Mouse (Mus musculus) embryonic facial prominence, embryonic 13.5 days (tissue): Measurements from ENCODE around the gene Sept10. TPM values are rescaled to one million over a fixed set of nuclear protein-coding genes. Genes with fewer than 3 reads are reported as not detected.

ENCODE experiments used
- ATAC-seq: fragments of 200-750 bp; cut with Nextera tagmentation; 2 replicates; pipeline ENCODE4 v1.8.0; 2017; ENCODE audit warnings: low read depth; ENCODE audit not compliant: insufficient number of reproducible peaks, insufficient read depth, low FRiP score, low TSS enrichment
- H3K27ac ChIP-seq: fragments of 300-500 bp; sonication (generic); 2 replicates; pipeline ENCODE4 v1.5.1; 2015; ENCODE audit warnings: moderate library complexity, mild to moderate bottlenecking, inconsistent platforms
- H3K27me3 ChIP-seq: fragments of 300-500 bp; sonication (generic); 2 replicates; pipeline ENCODE4 v1.6.1; 2015; ENCODE audit warnings: mild to moderate bottlenecking, inconsistent platforms
- H3K36me3 ChIP-seq: fragments of 300-500 bp; sonication (generic); 2 replicates; pipeline ENCODE4 v1.6.1; 2015; ENCODE audit warnings: mild to moderate bottlenecking, inconsistent platforms
- H3K4me1 ChIP-seq: fragments of 300-500 bp; sonication (generic); 2 replicates; pipeline ENCODE4 v1.6.1; 2015; ENCODE audit warnings: inconsistent platforms
- H3K4me2 ChIP-seq: fragments of 300-500 bp; sonication (generic); 2 replicates; pipeline ENCODE4 v1.6.1; 2015; ENCODE audit warnings: moderate library complexity, mild to moderate bottlenecking, inconsistent platforms
- H3K4me3 ChIP-seq: fragments of 300-500 bp; sonication (generic); 2 replicates; pipeline ENCODE4 v1.5.1; 2015; ENCODE audit warnings: mild to moderate bottlenecking, inconsistent platforms
- H3K9ac ChIP-seq: fragments of 300-500 bp; sonication (generic); 2 replicates; pipeline ENCODE4 v1.6.1; 2015; ENCODE audit warnings: mild to moderate bottlenecking, inconsistent platforms
- H3K9me3 ChIP-seq: fragments of 300-500 bp; sonication (generic); 2 replicates; pipeline ENCODE4 v1.6.1; 2016; ENCODE audit warnings: inconsistent platforms
- WGBS: fragments of 180-500 bp; shearing (Covaris S2); methylation state at CpG from one replicate; pipeline ENCODE4 v1.1.7; 2015; ENCODE audit warnings: mixed read lengths; 5-methylcytosine and 5-hydroxymethylcytosine counted together
- polyA plus RNA-seq: library from polyadenylated mRNA; unstranded; fragments of >200 nt; fragmentation: Nextera tagmentation; extraction: Ambion mirVana; gene quantifications from 2 replicates; pipeline ENCODE4 v1.2.1, GENCODE M21; 2015

The Sept10 gene
- polyA plus RNA-seq, 1 experiment from 2014 or later = 42.7 TPM

DNA sequence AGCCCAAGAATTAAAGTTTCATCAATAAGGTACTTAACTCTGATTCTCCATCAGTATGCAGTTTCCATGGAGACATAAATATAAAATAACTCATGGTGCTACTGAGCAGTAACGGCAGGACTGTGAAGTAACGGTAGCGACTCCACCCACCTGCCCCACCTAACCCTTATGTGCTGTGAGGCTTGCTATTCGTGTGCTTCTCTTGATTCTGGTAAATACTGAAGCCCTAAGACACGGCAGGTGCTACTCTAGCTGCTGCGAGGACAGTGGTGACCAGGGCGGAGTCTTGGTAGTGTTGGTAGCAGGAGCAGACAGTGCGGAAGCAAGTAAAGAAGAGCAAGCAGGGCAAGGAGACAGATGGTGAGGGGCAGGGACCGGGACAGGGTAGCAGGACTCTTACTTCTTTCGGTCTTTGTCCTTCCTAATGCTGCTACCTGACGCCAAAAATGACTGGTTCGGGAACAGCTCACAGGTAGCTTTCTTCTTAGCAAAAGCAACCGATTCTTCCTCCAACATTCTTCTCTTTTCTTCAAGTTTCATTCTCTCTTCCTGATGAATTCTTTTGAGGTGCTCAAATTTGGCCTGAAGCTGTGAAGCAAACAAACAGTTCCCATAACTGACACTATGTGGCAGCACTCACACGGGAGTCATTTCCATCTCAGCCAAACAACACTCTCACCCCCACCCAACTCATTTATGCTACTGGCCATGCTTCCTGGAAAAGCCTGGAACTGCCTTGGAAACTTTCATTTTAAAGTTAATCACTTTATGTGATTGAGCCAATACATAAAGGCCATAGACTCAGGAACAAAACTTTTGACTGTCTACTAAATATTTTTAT is 55.3 kb downstream of the Sept10 start:
- H3K9me3 ChIP-seq = no peaks in the 10 kb centered on the region
- 71% methylated on average over 14 of the region's 14 CpGs for WGBS
- H3K4me3 ChIP-seq = no peak overlapping the region
- peaks cover 12% of the 10 kb centered on the region for H3K36me3 ChIP-seq
- no peaks in the 10 kb centered on the region for H3K27me3 ChIP-seq
- no peak overlapping the region for H3K4me2 ChIP-seq
- no peak overlapping the region for H3K27ac ChIP-seq
- H3K9ac ChIP-seq = no peak overlapping the region
- no peaks in the 10 kb centered on the region for H3K4me1 ChIP-seq
- no peak for ATAC-seq

DNA sequence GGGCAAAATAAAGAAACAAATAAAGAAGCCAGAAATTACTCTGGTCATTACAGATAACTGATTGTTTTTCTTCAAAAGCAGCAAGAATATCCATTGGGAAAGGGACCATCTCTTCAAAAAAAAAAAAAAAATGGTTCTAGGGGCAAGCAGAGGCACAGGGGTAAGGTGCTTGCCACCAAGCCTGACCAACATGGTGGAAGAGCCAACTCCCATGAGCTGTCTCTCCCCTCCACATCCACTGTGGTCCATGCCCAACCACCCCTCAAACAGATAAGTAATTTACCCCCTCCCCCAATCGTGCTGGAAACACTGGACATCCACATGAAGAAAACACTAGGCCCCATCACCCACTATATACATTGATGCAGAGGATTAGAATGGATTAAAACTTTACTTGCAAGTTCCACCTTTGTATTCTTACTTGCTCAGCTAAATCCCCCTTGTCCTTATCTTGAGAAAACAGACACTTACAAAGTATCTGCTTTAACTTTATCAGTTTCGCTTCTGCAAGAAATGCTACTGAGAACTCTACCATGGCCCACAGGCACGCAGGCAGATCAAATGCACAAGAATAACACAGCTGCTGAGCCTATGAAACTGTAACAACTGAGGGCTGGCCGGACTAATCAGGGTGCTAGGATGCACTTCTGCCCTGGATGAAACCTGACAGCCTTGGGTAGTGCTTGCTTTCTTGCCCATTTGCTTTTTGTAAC is 59.3 kb downstream of the Sept10 start:
- 60% methylated on average over 4 of the region's 4 CpGs for WGBS
- H3K4me3 ChIP-seq = no peak overlapping the region
- no peak overlapping the region for H3K4me2 ChIP-seq
- no peaks in the 10 kb centered on the region for H3K9me3 ChIP-seq
- no peak for ATAC-seq
- peaks cover 8% of the 10 kb centered on the region for H3K36me3 ChIP-seq
- 0 out of 2 replicates have a peak, but pooled peaks cover 3% of the 10 kb centered on the region for H3K4me1 ChIP-seq
- H3K27me3 ChIP-seq = no peaks in the 10 kb centered on the region
- H3K27ac ChIP-seq = no peak overlapping the region
- H3K9ac ChIP-seq = no peak overlapping the region

DNA sequence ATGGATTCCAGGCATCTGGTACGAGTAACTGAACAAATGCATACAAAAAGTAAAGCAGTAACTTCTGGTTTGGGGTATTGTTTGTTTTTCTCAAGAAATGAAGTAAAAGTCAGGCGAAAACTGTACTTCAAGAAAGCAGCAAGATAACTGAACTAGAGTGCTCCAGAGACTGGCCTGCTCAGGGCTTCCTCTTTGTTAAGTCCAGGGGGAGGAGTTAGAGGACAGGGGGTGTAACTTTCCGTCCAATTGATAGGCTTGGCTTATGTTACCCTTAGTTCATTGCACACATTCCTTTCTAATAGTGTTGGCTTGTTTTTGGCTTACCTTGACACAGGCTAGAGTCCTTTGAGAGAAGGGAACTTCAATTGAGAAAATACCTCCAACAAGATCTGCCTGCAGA is 63.0 kb downstream of the Sept10 start:
- Histone ChIP-seq H3K9ac (no peak overlapping the region), H3K36me3 (0 out of 2 replicates have a peak, but pooled peaks cover 4% of the 10 kb centered on the region), H3K4me1 (0 out of 2 replicates have a peak, but pooled peaks cover 3% of the 10 kb centered on the region), H3K9me3 (no peaks in the 10 kb centered on the region), H3K4me3 (no peak overlapping the region), H3K27ac (no peak overlapping the region), H3K4me2 (no peak overlapping the region), H3K27me3 (no peaks in the 10 kb centered on the region)
- WGBS = 47% methylated on average over 3 of the region's 3 CpGs
- no peak for ATAC-seq

DNA sequence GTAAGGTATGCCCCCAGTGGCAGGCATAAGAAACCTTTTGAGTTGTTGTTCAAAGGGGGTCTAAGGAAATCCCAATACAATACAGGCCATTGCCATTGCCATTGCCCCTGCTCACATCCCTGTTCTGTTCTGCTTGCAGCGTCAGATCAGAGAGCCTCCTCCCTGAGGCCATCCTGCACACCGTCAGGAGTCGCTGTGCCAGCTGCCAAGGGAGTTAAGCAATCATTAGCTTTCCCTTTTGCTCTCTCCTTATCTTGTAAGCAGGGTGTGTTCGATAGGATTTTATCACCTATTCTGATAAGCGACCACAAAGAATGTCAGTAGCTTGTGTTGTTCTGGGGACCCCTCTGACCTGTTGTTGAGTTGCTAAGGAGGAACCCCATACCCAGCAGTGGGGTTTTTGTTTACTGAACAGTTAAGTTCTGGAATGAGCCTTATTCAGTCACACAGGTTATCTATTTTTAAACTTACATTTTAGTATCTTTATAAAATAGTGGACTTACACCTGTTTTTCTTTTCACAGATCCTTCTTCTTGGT is 69.0 kb downstream of the Sept10 start:
- no peak overlapping the region for H3K9ac ChIP-seq
- H3K27ac ChIP-seq = no peak overlapping the region
- H3K4me2 ChIP-seq = no peak overlapping the region
- 73% methylated on average over 5 of the region's 5 CpGs for WGBS
- H3K4me3 ChIP-seq = no peak overlapping the region
- no peaks in the 10 kb centered on the region; the same call in 1 of the 2 replicates for H3K27me3 ChIP-seq
- no peaks in the 10 kb centered on the region for H3K9me3 ChIP-seq
- no peaks in the 10 kb centered on the region for H3K36me3 ChIP-seq
- no peak for ATAC-seq
- H3K4me1 ChIP-seq = peaks cover 3% of the 10 kb centered on the region; the same call in 1 of the 2 replicates

DNA sequence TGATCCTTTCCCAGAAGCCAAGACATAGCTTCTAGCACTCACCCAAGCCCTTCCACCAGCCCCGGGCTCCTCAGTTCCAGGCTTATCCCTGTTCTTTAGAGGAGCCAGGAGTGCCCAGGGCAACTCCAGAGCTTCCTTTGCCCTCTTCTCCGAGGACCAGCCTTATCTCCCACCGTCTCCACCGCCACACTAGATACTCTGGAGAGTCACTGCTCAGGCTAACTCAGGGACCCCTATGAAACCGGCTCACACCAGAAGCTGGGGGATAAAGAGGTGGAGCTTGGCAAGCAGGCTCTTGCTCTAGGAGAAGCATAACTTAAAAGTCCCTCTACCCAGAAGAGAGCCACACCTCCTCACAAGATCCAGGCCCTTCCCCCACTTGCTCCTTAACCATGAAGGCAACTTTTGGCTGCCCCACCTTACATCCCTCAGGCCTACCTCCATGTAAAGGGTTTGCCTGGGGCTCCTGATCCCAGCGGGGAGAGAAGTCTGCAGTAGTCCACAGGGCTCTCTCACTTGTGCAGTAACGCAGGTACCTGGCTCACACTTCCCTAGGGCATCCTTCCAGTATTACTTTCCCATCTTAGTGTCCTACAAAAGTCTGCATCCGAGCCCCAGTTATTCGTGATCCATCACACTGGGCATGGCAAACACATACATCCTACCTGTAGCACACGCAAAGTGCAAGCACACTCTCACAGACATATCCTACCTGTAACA is 70.5 kb downstream of the Sept10 start:
- H3K9ac ChIP-seq = no peak overlapping the region
- no peak overlapping the region for H3K4me2 ChIP-seq
- no peaks in the 10 kb centered on the region for H3K9me3 ChIP-seq
- H3K27me3 ChIP-seq = no peaks in the 10 kb centered on the region; the same call in 1 of the 2 replicates
- WGBS = 84% methylated on average over 10 of the region's 10 CpGs
- no peak for ATAC-seq
- H3K36me3 ChIP-seq = no peaks in the 10 kb centered on the region
- peaks cover 3% of the 10 kb centered on the region; the same call in 1 of the 2 replicates for H3K4me1 ChIP-seq
- no peak overlapping the region for H3K4me3 ChIP-seq
- H3K27ac ChIP-seq = no peak overlapping the region

DNA sequence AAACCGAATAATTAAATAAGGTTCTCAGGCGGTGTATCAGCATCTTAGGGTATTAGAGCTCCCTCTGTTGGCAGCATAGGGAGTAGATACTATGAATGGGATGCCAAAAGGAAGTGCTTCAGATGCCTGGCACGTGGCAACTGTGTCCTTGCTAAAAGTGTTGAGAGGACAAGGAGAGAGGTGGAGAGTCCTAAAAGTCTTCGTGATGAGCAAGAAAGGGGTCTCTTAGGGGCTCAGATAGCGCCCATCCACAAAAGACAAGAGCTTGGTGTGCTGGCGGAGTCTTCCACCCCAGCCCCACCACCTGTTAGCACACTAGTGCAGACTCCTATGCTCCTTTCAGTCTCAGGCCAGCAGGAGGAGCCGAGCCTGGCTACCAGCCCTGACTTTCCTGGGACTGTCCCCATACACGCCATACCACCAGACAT is 71.7 kb downstream of the Sept10 start:
- no peaks in the 10 kb centered on the region for H3K9me3 ChIP-seq
- peaks cover 3% of the 10 kb centered on the region; the same call in 1 of the 2 replicates for H3K4me1 ChIP-seq
- H3K4me2 ChIP-seq = peak overlapping the region; percentile 31; the same call in 1 of the 2 replicates
- H3K4me3 ChIP-seq = no peak overlapping the region
- H3K9ac ChIP-seq = no peak overlapping the region
- no peak for ATAC-seq
- 19% methylated on average over 8 of the region's 8 CpGs for WGBS
- no peaks in the 10 kb centered on the region for H3K36me3 ChIP-seq
- no peaks in the 10 kb centered on the region; the same call in 1 of the 2 replicates for H3K27me3 ChIP-seq
- no peak overlapping the region for H3K27ac ChIP-seq

DNA sequence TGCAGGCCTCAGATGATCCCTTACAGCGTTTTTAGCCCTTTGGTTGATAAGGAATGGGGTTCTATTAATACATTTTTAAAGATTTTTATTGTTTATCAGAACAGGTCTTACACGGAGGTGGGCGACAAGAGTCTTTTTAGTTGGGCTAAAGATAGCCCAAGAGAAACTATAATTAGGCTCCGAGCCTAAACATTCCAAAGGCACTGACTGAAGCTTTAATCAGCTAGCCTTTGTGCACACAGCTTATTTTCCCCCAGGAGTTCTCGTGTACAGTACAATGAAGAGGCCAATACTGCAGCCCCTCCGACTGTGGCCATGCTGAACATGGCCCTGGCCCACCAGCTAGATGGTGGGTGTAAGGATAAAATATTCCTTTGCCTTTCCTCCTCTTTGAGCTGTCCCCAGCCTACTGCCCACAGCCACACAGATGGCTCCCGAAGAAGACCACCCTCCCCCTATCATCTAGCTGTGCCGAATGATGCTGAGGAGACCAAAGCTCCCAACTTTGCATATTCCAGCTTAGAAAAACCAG is 88.1 kb downstream of the Sept10 start:
- Histone ChIP-seq H3K4me2 (no peak overlapping the region), H3K27me3 (no peaks in the 10 kb centered on the region), H3K9me3 (no peaks in the 10 kb centered on the region), H3K27ac (no peak overlapping the region), H3K4me3 (no peak overlapping the region), H3K4me1 (peaks cover 7% of the 10 kb centered on the region), H3K36me3 (no peaks in the 10 kb centered on the region), H3K9ac (no peak overlapping the region)
- ATAC-seq = no peak
- 61% methylated on average over 8 of the region's 8 CpGs for WGBS

DNA sequence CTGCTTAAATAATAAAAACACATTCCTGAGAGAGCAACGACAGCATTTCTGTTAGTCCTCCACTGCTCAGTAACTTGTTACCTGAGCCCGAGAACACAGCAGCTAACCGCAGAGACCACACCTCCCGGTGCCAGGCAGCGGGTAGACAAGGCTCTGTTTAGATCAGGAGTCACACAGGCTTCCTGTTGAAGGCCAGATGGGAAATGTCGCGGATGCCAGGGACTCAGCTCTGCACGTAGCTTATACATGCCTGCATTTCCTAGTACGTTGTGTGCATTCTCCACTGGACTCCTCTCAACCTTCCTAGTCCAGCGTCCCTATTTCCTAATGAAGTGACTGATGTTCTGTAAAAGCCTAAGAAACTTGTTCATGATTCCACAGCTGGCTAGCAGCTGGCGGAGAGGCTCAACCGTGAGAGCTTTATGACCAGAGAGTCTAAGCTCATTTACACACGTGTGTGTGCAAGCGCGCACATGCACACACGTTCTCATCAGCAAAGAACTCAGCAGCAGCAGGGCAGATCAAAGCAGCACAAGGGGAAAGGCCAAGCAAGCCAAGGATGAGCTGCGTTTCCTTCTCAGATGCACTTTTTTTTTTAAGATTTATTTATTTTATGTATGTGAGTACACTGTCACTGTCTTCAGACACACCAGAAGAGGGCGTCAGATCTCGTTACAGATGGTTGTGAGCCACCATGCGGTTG is 89.6 kb downstream of the Sept10 start:
- no peaks in the 10 kb centered on the region for H3K27me3 ChIP-seq
- no peak overlapping the region; the same call in 1 of the 2 replicates for H3K4me2 ChIP-seq
- peaks cover 7% of the 10 kb centered on the region for H3K4me1 ChIP-seq
- no peaks in the 10 kb centered on the region for H3K9me3 ChIP-seq
- no peak overlapping the region for H3K27ac ChIP-seq
- H3K4me3 ChIP-seq = no peak overlapping the region
- WGBS = 60% methylated on average over 20 of the region's 20 CpGs
- H3K36me3 ChIP-seq = no peaks in the 10 kb centered on the region
- H3K9ac ChIP-seq = no peak overlapping the region
- ATAC-seq = no peak

DNA sequence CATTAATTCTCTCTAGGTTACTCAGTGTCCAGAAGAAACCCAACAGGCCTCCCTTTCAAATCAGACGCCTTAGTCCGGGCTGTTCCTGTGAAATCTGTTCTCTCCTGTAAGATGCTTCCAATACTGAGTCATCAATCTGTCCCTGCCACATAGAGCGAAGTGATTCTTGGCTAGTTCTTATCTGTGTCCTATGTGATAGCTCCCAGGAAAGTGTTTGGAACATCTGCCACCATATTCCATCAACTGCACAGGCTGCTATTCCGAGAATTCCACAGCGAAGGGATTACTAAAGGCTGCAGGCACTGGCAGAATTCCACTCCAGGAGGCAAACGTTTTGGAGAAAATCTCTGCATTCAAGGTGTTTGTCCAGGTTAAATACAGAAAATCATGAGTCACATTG is 94.0 kb downstream of the Sept10 start:
- no peak overlapping the region for H3K4me2 ChIP-seq
- no peak for ATAC-seq
- H3K4me3 ChIP-seq = no peak overlapping the region
- H3K9ac ChIP-seq = no peak overlapping the region
- WGBS = 80% methylated on average over 6 of the region's 6 CpGs
- no peak overlapping the region for H3K27ac ChIP-seq
- no peaks in the 10 kb centered on the region for H3K36me3 ChIP-seq
- no peaks in the 10 kb centered on the region for H3K9me3 ChIP-seq
- no peaks in the 10 kb centered on the region for H3K27me3 ChIP-seq
- peaks cover 7% of the 10 kb centered on the region for H3K4me1 ChIP-seq

DNA sequence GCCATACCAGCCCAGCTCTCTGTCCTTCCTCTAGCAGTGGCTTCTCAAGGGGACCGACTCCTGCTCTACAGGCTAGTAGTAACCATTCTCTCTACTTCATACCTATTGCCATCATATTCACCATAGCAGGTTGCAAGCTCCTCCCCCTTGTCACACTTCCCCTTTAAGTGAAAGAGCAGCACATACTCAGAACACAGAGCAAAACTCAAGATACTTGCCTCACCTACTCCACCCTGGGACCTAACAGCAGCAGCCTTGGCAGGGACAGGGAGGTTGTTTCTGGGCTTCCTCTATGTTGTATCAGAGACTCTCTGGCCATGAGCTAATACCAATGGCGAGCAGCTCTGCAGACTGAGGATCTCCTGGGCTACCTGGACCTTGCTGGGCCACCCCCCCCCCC is 96.2 kb downstream of the Sept10 start:
- 77% methylated on average over 2 of the region's 2 CpGs for WGBS
- H3K4me2 ChIP-seq = no peak overlapping the region
- no peaks in the 10 kb centered on the region for H3K9me3 ChIP-seq
- no peak for ATAC-seq
- H3K27me3 ChIP-seq = no peaks in the 10 kb centered on the region
- no peaks in the 10 kb centered on the region for H3K4me1 ChIP-seq
- no peak overlapping the region for H3K27ac ChIP-seq
- no peaks in the 10 kb centered on the region for H3K36me3 ChIP-seq
- H3K4me3 ChIP-seq = no peak overlapping the region
- no peak overlapping the region for H3K9ac ChIP-seq
